Mouse (Mus musculus) intestine, embryonic 14.5 days (tissue): ENCODE results near the gene Pum2. TPM values are rescaled to one million over a fixed set of nuclear protein-coding genes. Genes with fewer than 3 reads are reported as not detected.
"Not testable (repeated sequence)": the region's sequence is repeated elsewhere in the genome, so short reads cannot be mapped to it uniquely, and the experiment has no call there.

Source experiments
- ATAC-seq: fragments of 200-750 bp; cut with Nextera tagmentation; replicated peaks from 2 replicates; pipeline ENCODE4 v1.8.0; 2017; ENCODE audit warnings: low read depth, moderate number of reproducible peaks, moderate TSS enrichment, moderate library complexity; ENCODE audit not compliant: low FRiP score, low TSS enrichment
- DNase-seq: peaks from one replicate; pipeline ENCODE4 v3.0.0-alpha.2; 2018; ENCODE audit warnings: low spot score
- H3K27ac ChIP-seq: fragments of 300-500 bp; sonication (generic); 2 replicates; pipeline ENCODE4 v1.5.1; 2014; ENCODE audit warnings: low read depth, mild to moderate bottlenecking, control low read depth
- H3K27me3 ChIP-seq: fragments of 300-500 bp; sonication (generic); replicated peaks from 2 replicates; pipeline ENCODE4 v1.6.1; 2014; ENCODE audit warnings: low read length, control low read depth; ENCODE audit not compliant: control insufficient read depth, insufficient read depth
- H3K36me3 ChIP-seq: fragments of 300-500 bp; sonication (generic); 2 replicates; pipeline ENCODE4 v1.6.1; 2014; ENCODE audit warnings: low read length, control low read depth; ENCODE audit not compliant: control insufficient read depth, insufficient read depth
- H3K4me1 ChIP-seq: fragments of 300-500 bp; sonication (generic); replicated peaks from 2 replicates; pipeline ENCODE4 v1.6.1; 2014; ENCODE audit warnings: low read length, control low read depth, mixed read lengths; ENCODE audit not compliant: control insufficient read depth, insufficient read depth
- H3K4me2 ChIP-seq: fragments of 300-500 bp; sonication (generic); 2 replicates; pipeline ENCODE4 v1.6.1; 2014; ENCODE audit warnings: low read length
- H3K4me3 ChIP-seq: fragments of 300-500 bp; sonication (generic); 2 replicates; pipeline ENCODE4 v1.5.1; 2014; ENCODE audit warnings: low read depth, low read length, control low read depth, mixed read lengths
- H3K9ac ChIP-seq: fragments of 300-500 bp; sonication (generic); 2 replicates; pipeline ENCODE4 v1.6.1; 2014; ENCODE audit warnings: mild to moderate bottlenecking, low read length
- H3K9me3 ChIP-seq: fragments of 300-500 bp; sonication (generic); 2 replicates; pipeline ENCODE4 v1.6.1; 2016; ENCODE audit warnings: low read length, control low read depth; ENCODE audit not compliant: control insufficient read depth
- WGBS: fragments of 180-500 bp; shearing (Covaris S2); extraction: QIAGEN DNeasy Blood & Tissue Kit; methylation state at CpG from one replicate; pipeline ENCODE4 v1.1.7; 2014; 5-methylcytosine and 5-hydroxymethylcytosine counted together
- polyA plus RNA-seq: library from polyadenylated mRNA; unstranded; fragments of >200 nt; fragmentation: Nextera tagmentation; extraction: Ambion mirVana; gene quantifications from 2 replicates; pipeline ENCODE4 v1.2.1, GENCODE M21; 2014

Gene Pum2
- polyA plus RNA-seq: 59.2 and 71.8 TPM in 2 replicates

DNA sequence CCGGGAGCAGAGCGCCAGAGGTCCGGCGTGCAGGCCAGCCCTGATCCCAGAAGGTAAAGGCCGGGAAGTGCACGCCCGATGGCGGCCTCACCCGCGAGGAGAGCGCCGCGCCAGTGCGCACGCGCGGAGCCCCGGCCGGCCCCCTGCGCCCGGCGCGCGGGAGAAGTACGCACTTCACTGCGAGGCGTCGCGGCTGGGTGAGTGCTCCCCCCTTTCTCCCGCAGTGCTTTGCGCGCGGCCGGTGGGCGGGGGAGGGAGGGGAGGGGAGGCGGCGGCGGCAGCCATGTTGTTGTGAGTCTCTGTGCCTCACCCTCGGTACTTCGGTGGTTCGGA lies at the start of gene Pum2:
Gene Pum2 (plus strand): TSS at position 161 of the 333 bp plus-strand sequence.
- Histone ChIP-seq H3K36me3 (no peaks in the 10 kb centered on the region), H3K27ac (peak within 1 kb of the TSS; percentile 96), H3K4me3 (peak within 1 kb of the TSS; percentile 95), H3K4me1 (peaks cover 21% of the 10 kb centered on the region), H3K9ac (peak within 1 kb of the TSS; percentile 99), H3K4me2 (peak within 1 kb of the TSS; percentile 92), H3K27me3 (no peaks in the 10 kb centered on the region), H3K9me3 (no peaks in the 10 kb centered on the region)
- peak; percentile 97 for ATAC-seq
- WGBS: 0% methylated on average over 13 of the region's 41 CpGs
- peak; percentile 95 for DNase-seq

DNA sequence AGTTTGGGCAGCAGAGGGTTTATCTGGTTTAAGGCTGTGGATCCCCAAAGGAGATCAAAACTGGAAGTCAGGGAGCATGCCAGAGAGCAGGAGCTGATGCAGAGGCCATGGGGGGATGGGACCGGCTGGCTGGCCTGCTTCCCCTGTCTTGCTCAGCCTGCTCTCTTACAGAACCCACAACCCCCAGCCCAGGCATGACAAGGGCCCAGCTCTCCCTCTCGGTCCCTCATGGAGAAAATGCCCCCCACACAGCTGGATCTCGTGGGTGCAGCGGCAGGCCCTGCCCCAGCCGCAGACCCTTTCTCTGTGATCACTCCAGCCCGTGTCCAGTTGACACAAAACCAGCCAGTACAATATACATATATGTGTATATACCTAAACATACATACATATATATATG lies 44.4 kb upstream of the Pum2 start:
- H3K4me2 ChIP-seq: no peak overlapping the region
- no peak for DNase-seq
- no peaks in the 10 kb centered on the region for H3K36me3 ChIP-seq
- H3K27ac ChIP-seq: no peak overlapping the region
- no peaks in the 10 kb centered on the region for H3K27me3 ChIP-seq
- no peak overlapping the region for H3K9ac ChIP-seq
- H3K4me1 ChIP-seq: no peaks in the 10 kb centered on the region
- H3K9me3 ChIP-seq: no peaks in the 10 kb centered on the region
- ATAC-seq: no peak
- H3K4me3 ChIP-seq: no peak overlapping the region
- 93% methylated on average over 6 of the region's 6 CpGs for WGBS

DNA sequence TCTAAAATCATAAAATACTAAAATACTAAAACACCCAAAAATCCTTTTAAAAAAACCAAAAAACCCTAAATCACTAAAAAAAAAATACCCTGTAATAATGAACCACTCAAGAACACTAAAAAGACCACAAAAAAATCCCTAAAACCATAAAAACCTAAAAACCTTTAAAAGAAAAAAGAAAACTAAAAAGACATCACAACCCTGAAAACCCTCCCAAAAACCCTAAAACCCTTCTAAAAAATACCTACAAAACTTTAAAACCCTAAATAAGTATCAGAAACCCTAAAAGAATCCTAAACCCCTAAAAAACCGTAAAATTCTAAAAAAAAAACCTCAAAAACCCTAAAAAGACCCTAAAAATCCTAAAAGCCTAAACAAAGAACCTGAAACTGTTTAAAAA lies 42.2 kb upstream of the Pum2 start:
- Histone ChIP-seq H3K4me2 (no peak overlapping the region), H3K4me1 (no peaks in the 10 kb centered on the region), H3K9me3 (no peaks in the 10 kb centered on the region), H3K4me3 (no peak overlapping the region), H3K36me3 (no peaks in the 10 kb centered on the region), H3K27ac (no peak overlapping the region), H3K27me3 (no peaks in the 10 kb centered on the region), H3K9ac (no peak overlapping the region)
- WGBS: 94% methylated on average over 1 of the region's 1 CpGs
- ATAC-seq (no peak), DNase-seq (no peak)

GRCm38 (mm10) chr12:8632737-8633365 lies 41.1 kb upstream of the Pum2 start:
- Histone ChIP-seq H3K36me3 (no peaks in the 10 kb centered on the region), H3K27ac (no peak overlapping the region), H3K9me3 (no peaks in the 10 kb centered on the region), H3K27me3 (no peaks in the 10 kb centered on the region), H3K4me1 (no peaks in the 10 kb centered on the region), H3K4me3 (no peak overlapping the region), H3K4me2 (no peak overlapping the region), H3K9ac (no peak overlapping the region)
- DNase-seq (no peak), ATAC-seq (no peak)
- WGBS: 83% methylated on average over 2 of the region's 2 CpGs

- no peaks in the 10 kb centered on the region for H3K27me3 ChIP-seq
- no peak overlapping the region for H3K9ac ChIP-seq
- ATAC-seq: no peak
- WGBS: 93% methylated on average over 1 of the region's 1 CpGs
- no peaks in the 10 kb centered on the region for H3K36me3 ChIP-seq
- DNase-seq: no peak
- no peak overlapping the region for H3K4me3 ChIP-seq
- no peaks in the 10 kb centered on the region for H3K4me1 ChIP-seq
- H3K27ac ChIP-seq: no peak overlapping the region
- H3K4me2 ChIP-seq: no peak overlapping the region
- no peaks in the 10 kb centered on the region for H3K9me3 ChIP-seq
Observed at GRCm38 (mm10) chr12:8634306-8634705, 39.6 kb upstream of the Pum2 start.

- over 99% methylated on average over 4 of the region's 4 CpGs for WGBS
- DNase-seq (peak; percentile 52), ATAC-seq (no peak)
- H3K4me2 ChIP-seq: no peak overlapping the region
- no peaks in the 10 kb centered on the region for H3K27me3 ChIP-seq
- H3K4me3 ChIP-seq: no peak overlapping the region
- H3K36me3 ChIP-seq: no peaks in the 10 kb centered on the region
- H3K9me3 ChIP-seq: no peaks in the 10 kb centered on the region
- H3K27ac ChIP-seq: no peak overlapping the region
- no peak overlapping the region for H3K9ac ChIP-seq
- no peaks in the 10 kb centered on the region for H3K4me1 ChIP-seq
Observed at GRCm38 (mm10) chr12:8635546-8635945, 38.4 kb upstream of the Pum2 start.

DNA sequence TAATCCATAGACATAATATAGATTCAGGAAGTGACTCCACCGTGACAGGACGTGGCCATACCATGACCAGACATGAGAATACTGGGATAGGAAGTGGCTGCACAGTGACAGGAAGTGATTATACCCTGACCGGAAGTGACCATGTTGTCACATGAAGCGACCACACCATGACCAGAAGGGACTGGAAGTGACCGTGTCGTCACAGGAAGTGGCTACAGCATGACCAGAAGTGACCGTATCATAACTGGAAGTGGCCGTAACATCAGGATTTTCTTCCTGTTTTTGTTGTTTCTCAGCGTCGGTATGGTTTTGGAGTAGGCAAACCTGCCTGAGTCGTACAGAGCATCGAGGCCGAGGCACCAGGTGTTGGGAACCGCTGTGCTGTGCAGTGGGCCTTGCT lies 37.0 kb upstream of the Pum2 start:
- Histone ChIP-seq H3K4me2 (no peak overlapping the region), H3K36me3 (no peaks in the 10 kb centered on the region), H3K9ac (no peak overlapping the region), H3K4me1 (no peaks in the 10 kb centered on the region), H3K27me3 (no peaks in the 10 kb centered on the region), H3K27ac (no peak overlapping the region), H3K9me3 (no peaks in the 10 kb centered on the region), H3K4me3 (no peak overlapping the region)
- ATAC-seq: no peak
- 90% methylated on average over 14 of the region's 14 CpGs for WGBS
- DNase-seq: peak; percentile 55

DNA sequence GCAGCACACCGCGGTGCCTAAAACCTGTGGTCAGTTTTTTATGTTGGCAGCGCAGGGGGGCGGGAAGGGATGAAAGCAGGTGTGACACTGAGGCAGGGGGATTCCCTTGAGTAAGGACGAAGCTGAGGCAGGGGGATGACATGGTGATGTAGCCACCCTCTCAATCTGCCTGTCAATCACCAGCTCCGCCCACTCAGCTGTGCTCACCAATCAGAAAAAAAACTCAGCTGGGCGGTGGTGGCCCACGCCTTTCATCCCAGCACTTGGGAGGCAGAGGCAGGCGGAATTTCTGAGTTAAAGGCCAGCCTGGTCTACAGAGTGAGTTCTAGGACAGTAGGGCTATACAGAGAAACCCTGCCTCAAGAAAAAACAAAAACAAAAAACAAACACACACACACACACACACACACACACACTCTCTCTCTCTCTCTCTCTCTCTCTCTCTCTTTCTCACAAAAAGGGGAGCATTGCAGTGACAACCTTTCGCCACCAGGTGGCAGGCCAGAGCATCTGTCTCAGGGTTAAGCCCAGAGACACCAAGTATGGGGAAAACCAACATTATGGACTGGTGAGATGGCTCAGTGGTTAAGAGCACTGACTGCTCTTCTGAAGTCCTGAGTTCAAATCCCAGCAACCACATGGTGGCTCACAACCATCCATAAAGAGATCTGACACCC lies 35.4 kb upstream of the Pum2 start:
- DNase-seq: peak; percentile 82
- H3K9ac ChIP-seq, H3K4me3 ChIP-seq, H3K4me2 ChIP-seq, H3K4me1 ChIP-seq, ATAC-seq, H3K27me3 ChIP-seq, H3K9me3 ChIP-seq, H3K36me3 ChIP-seq, H3K27ac ChIP-seq: not testable (repeated sequence)
- 73% methylated on average over 10 of the region's 10 CpGs for WGBS

DNA sequence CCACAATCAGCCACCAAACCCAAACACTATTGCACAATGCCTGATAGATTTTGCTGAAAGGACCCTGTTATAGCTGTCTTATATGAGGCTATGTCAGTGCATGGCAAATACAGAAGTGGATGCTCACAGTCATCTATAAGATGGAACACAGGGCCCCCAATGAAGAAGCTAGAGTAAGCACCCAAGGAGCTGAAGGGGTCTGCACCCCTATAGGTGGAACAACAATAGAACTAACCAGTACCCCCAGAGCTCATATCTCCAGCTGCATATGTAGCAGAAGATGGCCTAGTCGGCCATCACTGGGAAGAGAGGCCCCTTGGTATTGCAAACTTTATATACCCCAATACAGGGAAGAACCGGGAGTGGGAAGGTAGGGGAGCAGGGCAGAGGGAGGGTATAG lies 33.7 kb upstream of the Pum2 start:
- peak overlapping the region; percentile 48 for H3K4me2 ChIP-seq
- H3K27ac ChIP-seq, ATAC-seq, DNase-seq, H3K4me1 ChIP-seq, H3K36me3 ChIP-seq, H3K27me3 ChIP-seq, H3K9me3 ChIP-seq: not testable (repeated sequence)
- H3K4me3 ChIP-seq: peak overlapping the region; percentile 90
- 5% methylated on average over 2 of the region's 2 CpGs for WGBS
- H3K9ac ChIP-seq: 0 out of 2 replicates have a peak overlapping the region, but pooled peaks have one; percentile 22
